Mouse (Mus musculus) intestine, embryonic 16.5 days (tissue): ENCODE results near the gene C87436. TPM values are rescaled to one million over a fixed set of nuclear protein-coding genes. Genes with fewer than 3 reads are reported as not detected.

Experiments used
- ATAC-seq: fragments of 200-750 bp; cut with Nextera tagmentation; 2 replicates; pipeline ENCODE4 v1.8.0; 2017; ENCODE audit warnings: moderate TSS enrichment, moderate library complexity
- H3K27ac ChIP-seq: fragments of 300-500 bp; sonication (generic); 2 replicates; pipeline ENCODE4 v1.5.1; 2014; ENCODE audit warnings: mild to moderate bottlenecking, low read length
- H3K27me3 ChIP-seq: fragments of 300-500 bp; sonication (generic); replicated peaks from 2 replicates; pipeline ENCODE4 v1.6.1; 2014; ENCODE audit warnings: low read length, control low read depth, mixed read lengths; ENCODE audit not compliant: control insufficient read depth, insufficient read depth
- H3K36me3 ChIP-seq: fragments of 300-500 bp; sonication (generic); 2 replicates; pipeline ENCODE4 v1.6.1; 2014; ENCODE audit warnings: low read length, control low read depth; ENCODE audit not compliant: control insufficient read depth, insufficient read depth
- H3K4me1 ChIP-seq: fragments of 300-500 bp; sonication (generic); 2 replicates; pipeline ENCODE4 v1.6.1; 2014; ENCODE audit warnings: low read length, control low read depth, mixed read lengths; ENCODE audit not compliant: control insufficient read depth, insufficient read depth
- H3K4me2 ChIP-seq: fragments of 300-500 bp; sonication (generic); 2 replicates; pipeline ENCODE4 v1.6.1; 2014; ENCODE audit warnings: low read depth, low read length, control low read depth
- H3K4me3 ChIP-seq: fragments of 300-500 bp; sonication (generic); 2 replicates; pipeline ENCODE4 v1.5.1; 2014; ENCODE audit warnings: mild to moderate bottlenecking, low read length
- H3K9ac ChIP-seq: fragments of 300-500 bp; sonication (generic); 2 replicates; pipeline ENCODE4 v1.6.1; 2014; ENCODE audit warnings: low read depth, low read length
- H3K9me3 ChIP-seq: fragments of 300-500 bp; sonication (generic); 2 replicates; pipeline ENCODE4 v1.6.1; 2016; ENCODE audit warnings: low read length, control low read depth; ENCODE audit not compliant: control insufficient read depth
- WGBS: fragments of 180-500 bp; shearing (Covaris S2); extraction: QIAGEN DNeasy Blood & Tissue Kit; methylation state at CpG from one replicate; pipeline ENCODE4 v1.1.7; 2014; 5-methylcytosine and 5-hydroxymethylcytosine counted together
- polyA plus RNA-seq: library from polyadenylated mRNA; unstranded; fragments of >200 nt; fragmentation: Nextera tagmentation; extraction: Ambion mirVana; gene quantifications from 2 replicates; pipeline ENCODE4 v1.2.1, GENCODE M21; 2015

C87436 gene
- polyA plus RNA-seq, 1 experiment from 2014 or later: 21.7 TPM

DNA sequence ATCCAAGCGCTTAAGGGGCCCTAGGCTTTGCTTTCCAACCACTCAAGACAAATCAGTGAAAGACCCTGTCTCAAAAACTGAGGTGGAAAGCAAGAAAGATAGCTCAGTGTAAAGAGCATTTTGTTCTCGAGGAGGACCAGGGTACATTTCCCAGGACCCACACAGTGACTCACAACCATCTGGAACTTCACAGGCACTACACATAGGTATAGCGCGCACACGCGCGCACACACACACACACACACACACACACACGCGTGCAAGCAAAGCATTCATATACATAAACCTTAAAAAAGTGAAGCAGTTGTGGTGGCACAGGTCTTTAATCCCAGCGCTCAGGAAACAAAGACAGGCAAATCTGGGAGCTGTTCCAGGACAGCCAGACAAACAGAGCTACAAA, 3.4 kb downstream of the C87436 start:
- peaks cover 15% of the 10 kb centered on the region for H3K36me3 ChIP-seq
- no peak for ATAC-seq
- no peak overlapping the region for H3K27ac ChIP-seq
- no peaks in the 10 kb centered on the region for H3K9me3 ChIP-seq
- H3K4me2 ChIP-seq: no peak overlapping the region
- 95% methylated on average over 10 of the region's 10 CpGs for WGBS
- H3K27me3 ChIP-seq: no peaks in the 10 kb centered on the region
- H3K4me1 ChIP-seq: peaks cover 8% of the 10 kb centered on the region; the same call in 1 of the 2 replicates
- H3K4me3 ChIP-seq: no peak overlapping the region
- H3K9ac ChIP-seq: no peak overlapping the region

DNA sequence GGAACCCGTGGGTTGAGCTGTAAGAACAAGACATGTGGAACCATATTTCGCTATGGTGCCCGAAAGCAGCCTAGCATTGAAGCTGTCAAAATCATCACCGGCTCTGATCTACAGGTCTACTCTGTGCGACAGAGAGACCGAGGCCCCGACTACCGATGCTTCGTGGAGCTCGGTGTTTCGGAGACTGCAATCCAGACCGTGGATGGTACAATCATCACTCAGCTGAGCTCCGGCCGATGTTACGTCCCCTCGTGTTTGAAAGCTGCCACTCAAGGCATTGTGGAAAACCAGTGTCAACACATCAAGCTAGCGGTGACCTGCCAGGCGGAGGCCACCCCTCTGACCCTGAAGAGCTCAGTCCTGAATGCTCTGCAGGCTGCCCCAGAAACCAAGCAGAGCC, 7.4 kb downstream of the C87436 start:
- WGBS: 94% methylated on average over 18 of the region's 18 CpGs
- Histone ChIP-seq H3K4me1 (no peaks in the 10 kb centered on the region), H3K9ac (no peak overlapping the region), H3K4me3 (no peak overlapping the region), H3K9me3 (no peaks in the 10 kb centered on the region), H3K27me3 (no peaks in the 10 kb centered on the region), H3K4me2 (no peak overlapping the region), H3K36me3 (peaks cover 15% of the 10 kb centered on the region), H3K27ac (no peak overlapping the region)
- no peak for ATAC-seq

DNA sequence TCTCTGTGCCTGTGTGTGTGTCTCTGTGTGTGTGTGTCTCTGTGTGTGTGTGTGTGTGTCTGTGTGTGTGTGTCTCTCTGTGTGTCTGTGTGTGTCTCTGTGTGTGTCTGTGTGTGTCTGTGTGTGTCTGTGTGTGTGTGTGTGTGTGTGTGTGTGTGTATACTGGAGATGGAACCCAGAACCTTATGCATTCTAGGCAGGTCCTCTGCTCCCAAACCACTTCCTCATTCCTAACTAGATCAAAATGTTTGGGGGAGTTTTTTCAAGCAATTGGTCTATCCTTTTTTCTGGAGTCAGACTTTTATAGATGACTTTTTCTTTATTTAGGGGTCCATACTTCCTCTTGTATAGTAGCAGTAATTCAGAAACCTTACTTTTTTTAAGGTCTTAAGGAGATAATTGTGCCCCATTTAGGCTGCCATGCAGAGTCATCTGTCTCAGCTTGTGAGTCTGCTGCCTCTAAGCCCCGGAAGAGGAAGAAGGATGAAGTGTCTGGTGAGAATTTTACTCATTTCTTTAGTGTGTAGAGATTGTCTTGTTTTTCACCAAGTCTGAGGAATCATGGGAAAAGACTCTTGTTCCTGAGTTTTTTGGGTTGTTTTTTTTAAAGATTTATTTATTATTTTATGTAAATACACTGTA, 8.9 kb downstream of the C87436 start:
- H3K27ac ChIP-seq: no peak overlapping the region
- no peak overlapping the region for H3K4me2 ChIP-seq
- WGBS: 82% methylated on average over 1 of the region's 1 CpGs
- ATAC-seq: no peak
- no peak overlapping the region for H3K4me3 ChIP-seq
- H3K27me3 ChIP-seq: no peaks in the 10 kb centered on the region
- no peaks in the 10 kb centered on the region for H3K4me1 ChIP-seq
- no peak overlapping the region for H3K9ac ChIP-seq
- no peaks in the 10 kb centered on the region for H3K9me3 ChIP-seq
- H3K36me3 ChIP-seq: peaks cover 15% of the 10 kb centered on the region

DNA sequence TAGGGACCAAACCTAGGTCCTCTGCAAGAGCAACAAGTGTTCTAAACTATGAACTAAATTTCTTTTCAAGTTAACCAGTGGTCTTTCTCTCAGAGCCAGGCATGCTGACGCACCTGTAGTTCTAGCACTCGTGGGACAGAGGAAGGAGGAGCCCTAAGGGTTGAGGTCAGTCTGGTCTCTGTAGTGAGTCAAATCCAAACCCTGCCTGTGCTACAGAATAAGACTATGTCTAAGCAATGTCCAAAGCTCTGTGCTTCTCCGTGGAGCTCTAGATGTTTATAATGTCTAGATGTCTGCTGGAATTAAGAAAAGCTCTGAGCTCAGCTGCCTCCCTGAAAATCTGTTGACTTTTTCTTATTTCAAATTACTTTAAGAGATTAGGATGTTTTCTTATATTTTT, 18.6 kb downstream of the C87436 start:
- Histone ChIP-seq H3K27me3 (no peaks in the 10 kb centered on the region), H3K9ac (no peak overlapping the region), H3K4me3 (no peak overlapping the region), H3K4me2 (no peak overlapping the region), H3K9me3 (no peaks in the 10 kb centered on the region), H3K4me1 (no peaks in the 10 kb centered on the region), H3K27ac (no peak overlapping the region), H3K36me3 (peaks cover 14% of the 10 kb centered on the region; the same call in 1 of the 2 replicates)
- ATAC-seq: no peak
- WGBS: 93% methylated on average over 3 of the region's 3 CpGs

DNA sequence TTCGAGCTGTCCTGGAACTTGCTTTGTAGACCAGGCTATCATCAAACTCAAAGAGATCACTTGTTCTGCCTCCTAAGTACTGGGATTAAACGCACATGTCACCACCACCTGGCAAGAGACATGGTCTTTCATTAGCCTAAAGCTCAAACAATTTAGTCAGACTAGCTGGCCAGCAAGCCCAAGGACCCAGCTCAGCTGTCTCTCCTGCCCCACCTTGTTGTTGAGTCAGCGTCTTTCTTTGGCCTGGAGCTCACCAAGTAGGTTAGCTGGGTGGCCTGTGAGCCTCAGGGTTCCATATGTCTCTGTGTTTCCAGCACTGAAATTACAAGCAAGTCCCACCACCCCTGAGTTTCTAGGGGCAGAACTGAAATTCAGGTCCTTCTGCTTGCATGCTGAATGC, 24.9 kb downstream of the C87436 start:
- H3K4me1 ChIP-seq: no peaks in the 10 kb centered on the region

DNA sequence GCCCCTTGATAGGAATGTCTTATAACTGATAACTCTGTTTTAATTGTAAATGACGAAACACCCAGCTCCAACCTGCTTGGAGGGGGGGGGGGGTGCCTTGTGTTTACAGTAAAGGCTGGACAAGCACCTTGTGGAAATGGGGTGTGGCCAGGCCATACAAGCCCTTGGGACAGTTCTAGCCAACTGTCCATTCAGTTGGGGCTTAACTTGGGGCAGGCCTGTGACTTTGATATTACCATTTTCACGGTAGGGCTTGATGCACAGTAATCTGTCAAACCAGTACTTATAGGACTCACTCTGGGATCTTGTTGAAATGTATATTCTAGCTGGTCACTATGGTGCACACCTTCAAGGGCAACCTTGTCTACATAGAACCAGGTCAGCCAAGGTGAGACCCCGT, 33.1 kb downstream of the C87436 start:
- Histone ChIP-seq H3K27ac (peak overlapping the region; percentile 57), H3K4me2 (peak overlapping the region; percentile 53), H3K9ac (peak overlapping the region; percentile 56), H3K4me1 (peaks cover 9% of the 10 kb centered on the region), H3K27me3 (no peaks in the 10 kb centered on the region), H3K4me3 (no peak overlapping the region; the same call in 1 of the 2 replicates), H3K36me3 (no peaks in the 10 kb centered on the region), H3K9me3 (no peaks in the 10 kb centered on the region)
- ATAC-seq: no peak
- WGBS: 89% methylated on average over 3 of the region's 3 CpGs

More for the DNA sequence above, 24.9 kb downstream of the C87436 start:
- Histone ChIP-seq H3K9me3 (no peaks in the 10 kb centered on the region), H3K4me2 (no peak overlapping the region), H3K4me3 (no peak overlapping the region), H3K9ac (no peak overlapping the region), H3K27me3 (no peaks in the 10 kb centered on the region), H3K36me3 (peaks cover 14% of the 10 kb centered on the region; the same call in 1 of the 2 replicates), H3K27ac (no peak overlapping the region)
- no peak for ATAC-seq
- 91% methylated on average over 3 of the region's 3 CpGs for WGBS

DNA sequence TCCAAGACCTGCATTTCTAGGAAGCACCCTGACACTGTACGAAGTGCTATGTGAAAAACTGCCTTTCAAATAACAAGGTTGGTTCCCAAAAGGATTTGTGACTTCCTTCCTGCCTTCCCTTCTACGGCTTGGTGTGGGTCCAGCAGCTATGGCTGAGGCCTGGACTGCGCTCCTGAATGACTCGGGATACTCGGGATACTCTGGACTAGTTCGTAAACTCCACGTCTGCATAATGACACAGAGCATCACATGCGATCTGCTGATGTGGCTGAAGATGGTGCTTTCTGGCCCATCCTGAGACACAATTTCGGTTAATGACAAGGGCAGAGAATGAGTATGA, 33.6 kb downstream of the C87436 start:
- peaks cover 9% of the 10 kb centered on the region for H3K4me1 ChIP-seq
- no peaks in the 10 kb centered on the region for H3K27me3 ChIP-seq
- H3K36me3 ChIP-seq: no peaks in the 10 kb centered on the region
- H3K27ac ChIP-seq: peak overlapping the region; percentile 57
- H3K4me3 ChIP-seq: peak overlapping the region; percentile 38
- peak overlapping the region; percentile 56 for H3K9ac ChIP-seq
- peak overlapping the region; percentile 53 for H3K4me2 ChIP-seq
- peak; percentile 43 for ATAC-seq
- H3K9me3 ChIP-seq: no peaks in the 10 kb centered on the region
- WGBS: 15% methylated on average over 9 of the region's 9 CpGs

DNA sequence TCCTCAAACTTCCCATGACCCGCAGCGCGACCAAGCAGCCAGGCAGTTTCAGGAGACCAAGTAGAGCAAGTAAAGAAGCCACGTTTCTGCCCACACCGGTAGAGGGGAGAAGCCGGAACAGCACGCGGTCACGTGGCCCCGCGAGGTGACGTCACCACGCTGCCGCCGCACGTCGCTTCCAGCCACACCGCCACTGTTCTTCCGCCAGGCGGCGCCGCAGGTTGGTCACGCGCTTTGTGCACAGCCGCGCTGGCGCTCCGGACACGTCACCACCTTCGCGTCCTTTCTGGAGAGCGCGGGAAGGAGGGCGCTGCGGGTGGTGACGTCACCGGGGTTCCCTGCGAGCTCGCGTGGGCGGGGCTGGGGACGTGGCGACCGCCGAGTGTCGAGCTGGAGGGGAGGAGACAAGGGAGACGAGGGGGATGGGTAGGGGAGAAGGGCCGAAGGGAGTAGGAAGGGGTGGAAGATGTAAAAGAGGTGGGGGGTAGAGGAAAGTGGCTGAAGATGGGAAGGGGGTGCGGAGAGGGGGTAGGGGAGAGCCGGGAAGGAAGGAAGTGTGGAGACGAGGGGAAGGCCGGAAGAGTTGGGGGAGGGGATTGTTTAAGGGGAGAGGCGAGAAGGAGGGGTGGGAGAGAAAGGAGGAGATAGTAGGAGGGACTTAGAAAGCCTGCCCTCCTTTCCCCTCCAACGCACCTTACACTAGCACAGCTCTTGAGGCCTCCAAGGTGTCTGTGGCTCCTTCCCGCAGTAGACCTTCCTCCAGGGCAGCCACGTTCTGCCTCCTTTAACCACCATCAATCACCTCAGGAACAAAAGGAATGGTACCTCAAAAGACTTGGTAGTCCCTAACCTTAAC, 34.2 kb downstream of the C87436 start:
- peak overlapping the region; percentile 38 for H3K4me3 ChIP-seq
- peaks cover 11% of the 10 kb centered on the region for H3K4me1 ChIP-seq
- 0% methylated on average over 56 of the region's 56 CpGs for WGBS
- ATAC-seq: peak; percentile 94
- H3K9ac ChIP-seq: peak overlapping the region; percentile 73
- H3K27me3 ChIP-seq: no peaks in the 10 kb centered on the region
- no peaks in the 10 kb centered on the region for H3K36me3 ChIP-seq
- H3K27ac ChIP-seq: peak overlapping the region; percentile 89
- peak overlapping the region; percentile 60 for H3K4me2 ChIP-seq
- no peaks in the 10 kb centered on the region for H3K9me3 ChIP-seq

DNA sequence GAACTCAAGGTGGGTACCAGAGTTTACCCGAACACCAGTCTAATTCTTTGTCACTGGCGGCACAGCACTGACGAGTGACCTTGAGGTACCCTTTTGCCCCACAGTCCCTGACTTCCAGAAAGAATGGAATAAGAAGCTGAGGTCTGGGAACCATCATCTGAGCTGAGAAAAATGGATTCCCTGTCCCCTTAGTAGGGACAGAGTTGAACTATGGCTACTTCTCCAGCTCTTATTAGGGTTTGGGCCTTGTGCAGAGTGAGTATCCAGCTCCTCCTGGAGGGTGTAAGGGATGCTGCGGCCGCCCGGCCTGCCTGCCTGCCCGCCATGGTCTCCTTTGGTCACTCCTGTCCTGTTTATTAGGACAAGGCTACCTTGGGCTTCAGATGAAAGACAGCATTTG, 34.9 kb downstream of the C87436 start:
- H3K27me3 ChIP-seq: no peaks in the 10 kb centered on the region
- peak overlapping the region; percentile 73 for H3K9ac ChIP-seq
- no peaks in the 10 kb centered on the region for H3K9me3 ChIP-seq
- peaks cover 16% of the 10 kb centered on the region for H3K4me1 ChIP-seq
- H3K27ac ChIP-seq: peak overlapping the region; percentile 89
- H3K4me2 ChIP-seq: peak overlapping the region; percentile 60
- no peaks in the 10 kb centered on the region for H3K36me3 ChIP-seq
- peak overlapping the region; percentile 38 for H3K4me3 ChIP-seq
- WGBS: 43% methylated on average over 7 of the region's 7 CpGs
- peak; percentile 6; the same call in 1 of the 2 replicates for ATAC-seq
